Mouse (Mus musculus) embryonic facial prominence, embryonic 15.5 days (tissue): ENCODE measurements around the gene Wdr83. TPM values are rescaled to one million over a fixed set of nuclear protein-coding genes. Genes with fewer than 3 reads are reported as not detected.

Experiments used
- ATAC-seq: fragments of 200-750 bp; cut with Nextera tagmentation; 2 replicates; pipeline ENCODE4 v1.8.0; 2017; ENCODE audit warnings: low read depth, moderate TSS enrichment; ENCODE audit not compliant: insufficient number of reproducible peaks, low FRiP score, low TSS enrichment
- H3K27ac ChIP-seq: fragments of 300-500 bp; sonication (generic); replicated peaks from 2 replicates; pipeline ENCODE4 v1.5.1; 2015; ENCODE audit warnings: mild to moderate bottlenecking, inconsistent platforms
- H3K27me3 ChIP-seq: fragments of 300-500 bp; sonication (generic); 2 replicates; pipeline ENCODE4 v1.6.1; 2015; ENCODE audit warnings: inconsistent platforms
- H3K36me3 ChIP-seq: fragments of 300-500 bp; sonication (generic); 2 replicates; pipeline ENCODE4 v1.6.1; 2015; ENCODE audit warnings: mild to moderate bottlenecking, inconsistent platforms
- H3K4me1 ChIP-seq: fragments of 300-500 bp; sonication (generic); 2 replicates; pipeline ENCODE4 v1.6.1; 2015; ENCODE audit warnings: inconsistent platforms
- H3K4me2 ChIP-seq: fragments of 300-500 bp; sonication (generic); replicated peaks from 2 replicates; pipeline ENCODE4 v1.6.1; 2015; ENCODE audit warnings: mild to moderate bottlenecking, inconsistent platforms
- H3K4me3 ChIP-seq: fragments of 300-500 bp; sonication (generic); replicated peaks from 2 replicates; pipeline ENCODE4 v1.5.1; 2015; ENCODE audit warnings: mild to moderate bottlenecking, inconsistent platforms
- H3K9ac ChIP-seq: fragments of 300-500 bp; sonication (generic); 2 replicates; pipeline ENCODE4 v1.6.1; 2015; ENCODE audit warnings: inconsistent platforms
- H3K9me3 ChIP-seq: fragments of 300-500 bp; sonication (generic); replicated peaks from 2 replicates; pipeline ENCODE4 v1.6.1; 2016; ENCODE audit warnings: inconsistent platforms
- WGBS: fragments of 180-500 bp; shearing (Covaris S2); methylation state at CpG from one replicate; pipeline ENCODE4 v1.1.7; 2015; 5-methylcytosine and 5-hydroxymethylcytosine counted together
- polyA plus RNA-seq: library from polyadenylated mRNA; unstranded; fragments of >200 nt; fragmentation: Nextera tagmentation; extraction: Ambion mirVana; gene quantifications from 2 replicates; pipeline ENCODE4 v1.2.1, GENCODE M21; 2015

The Wdr83 gene
- polyA plus RNA-seq, 1 experiment from 2014 or later, result 43.7 TPM

- Histone ChIP-seq H3K4me2 (no peak overlapping the region), H3K9me3 (no peaks in the 10 kb centered on the region), H3K27ac (no peak overlapping the region), H3K4me1 (peaks cover 26% of the 10 kb centered on the region), H3K4me3 (no peak overlapping the region), H3K36me3 (peaks cover 43% of the 10 kb centered on the region), H3K9ac (no peak overlapping the region), H3K27me3 (no peaks in the 10 kb centered on the region)
- ATAC-seq, result no peak
- WGBS, result 2% methylated on average over 2 of the region's 2 CpGs
Observed at GRCm38 (mm10) chr8:85076993-85077392, 4.1 kb downstream of the Wdr83 start.

DNA sequence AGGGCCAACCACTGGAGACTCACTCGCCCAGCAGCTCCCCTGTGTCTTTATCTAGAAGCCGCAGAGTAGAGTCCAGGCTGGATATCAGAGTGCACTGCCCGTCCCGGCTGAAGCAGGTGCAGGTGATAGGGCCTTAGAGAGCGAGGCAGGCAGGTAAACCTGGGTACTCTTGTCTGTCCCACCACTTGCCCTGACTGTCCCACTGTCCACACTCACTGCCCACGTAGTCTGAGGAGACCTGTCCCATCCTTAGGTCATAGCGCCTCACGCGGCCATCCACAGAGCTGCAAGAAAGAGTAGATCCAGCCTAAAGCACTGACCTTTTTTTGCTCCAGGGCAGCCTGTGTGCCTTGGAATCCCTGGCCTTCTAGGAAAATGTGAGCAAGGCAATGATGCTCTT is 5.1 kb downstream of the Wdr83 start:
- no peaks in the 10 kb centered on the region for H3K27me3 ChIP-seq
- no peak overlapping the region for H3K27ac ChIP-seq
- H3K4me2 ChIP-seq, result no peak overlapping the region
- 85% methylated on average over 9 of the region's 9 CpGs for WGBS
- H3K9me3 ChIP-seq, result no peaks in the 10 kb centered on the region
- ATAC-seq, result no peak
- peaks cover 43% of the 10 kb centered on the region for H3K36me3 ChIP-seq
- H3K9ac ChIP-seq, result no peak overlapping the region
- H3K4me3 ChIP-seq, result no peak overlapping the region
- peaks cover 18% of the 10 kb centered on the region for H3K4me1 ChIP-seq

DNA sequence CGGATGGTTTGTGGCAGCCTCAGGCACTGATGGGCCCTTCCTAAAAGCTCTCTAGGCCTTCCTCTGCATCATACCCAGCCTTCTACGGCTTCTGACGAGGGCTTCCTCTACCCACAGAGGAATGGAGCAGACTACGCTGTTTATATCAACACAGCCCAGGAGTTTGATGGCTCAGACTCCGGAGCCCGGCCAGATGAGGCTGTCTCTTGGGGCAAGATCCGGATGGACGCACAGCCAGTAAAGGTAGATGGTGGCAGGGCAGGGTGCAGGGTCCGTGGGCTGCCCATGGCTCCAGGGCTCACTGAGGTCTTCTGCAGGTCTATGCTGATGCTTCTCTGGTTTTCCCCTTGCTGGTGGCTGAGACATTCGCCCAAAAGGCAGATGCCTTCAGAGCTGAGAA is 6.5 kb downstream of the Wdr83 start:
- Histone ChIP-seq H3K27ac (no peak overlapping the region), H3K4me1 (peaks cover 13% of the 10 kb centered on the region), H3K27me3 (no peaks in the 10 kb centered on the region), H3K9ac (no peak overlapping the region), H3K4me2 (no peak overlapping the region), H3K4me3 (no peak overlapping the region), H3K9me3 (no peaks in the 10 kb centered on the region), H3K36me3 (peaks cover 43% of the 10 kb centered on the region)
- 89% methylated on average over 10 of the region's 10 CpGs for WGBS
- ATAC-seq, result no peak

- WGBS, result 75% methylated on average over 10 of the region's 10 CpGs
- Histone ChIP-seq H3K4me1 (peaks cover 10% of the 10 kb centered on the region; the same call in 1 of the 2 replicates), H3K36me3 (peaks cover 43% of the 10 kb centered on the region), H3K27me3 (no peaks in the 10 kb centered on the region), H3K4me3 (no peak overlapping the region), H3K9ac (no peak overlapping the region), H3K9me3 (no peaks in the 10 kb centered on the region), H3K27ac (no peak overlapping the region), H3K4me2 (no peak overlapping the region)
- no peak for ATAC-seq
Observed at GRCm38 (mm10) chr8:85074167-85074566, 6.9 kb downstream of the Wdr83 start.

DNA sequence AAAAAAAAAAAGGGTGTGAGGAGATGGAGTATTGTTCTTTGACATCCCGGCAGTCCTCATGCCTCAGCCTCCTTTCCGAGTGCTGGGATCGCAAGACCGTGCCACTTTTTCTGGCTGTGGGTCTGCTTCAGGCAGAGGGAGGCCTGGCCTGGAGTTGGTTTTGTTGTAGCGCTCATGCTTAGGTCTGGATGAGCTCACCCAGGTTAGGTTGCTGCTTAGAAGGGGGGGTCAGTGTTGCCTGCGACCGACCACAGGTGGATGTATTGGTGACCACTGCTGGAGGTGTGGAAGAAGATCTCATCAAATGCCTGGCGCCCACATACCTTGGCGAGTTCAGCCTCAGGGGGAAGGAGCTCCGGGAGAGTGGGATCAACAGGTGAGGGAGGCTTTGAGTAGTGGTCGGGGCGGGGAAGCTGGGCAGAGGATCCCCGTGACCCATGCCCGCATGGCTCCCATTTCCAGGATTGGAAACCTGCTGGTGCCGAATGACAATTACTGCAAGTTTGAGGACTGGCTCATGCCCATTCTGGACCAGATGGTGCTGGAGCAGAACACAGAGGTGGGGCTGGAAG is 8.0 kb downstream of the Wdr83 start:
- Histone ChIP-seq H3K4me1 (peaks cover 10% of the 10 kb centered on the region; the same call in 1 of the 2 replicates), H3K9me3 (no peaks in the 10 kb centered on the region), H3K36me3 (peaks cover 36% of the 10 kb centered on the region), H3K4me3 (no peak overlapping the region), H3K27me3 (no peaks in the 10 kb centered on the region), H3K9ac (no peak overlapping the region), H3K4me2 (no peak overlapping the region), H3K27ac (no peak overlapping the region)
- 93% methylated on average over 15 of the region's 15 CpGs for WGBS
- ATAC-seq, result no peak

DNA sequence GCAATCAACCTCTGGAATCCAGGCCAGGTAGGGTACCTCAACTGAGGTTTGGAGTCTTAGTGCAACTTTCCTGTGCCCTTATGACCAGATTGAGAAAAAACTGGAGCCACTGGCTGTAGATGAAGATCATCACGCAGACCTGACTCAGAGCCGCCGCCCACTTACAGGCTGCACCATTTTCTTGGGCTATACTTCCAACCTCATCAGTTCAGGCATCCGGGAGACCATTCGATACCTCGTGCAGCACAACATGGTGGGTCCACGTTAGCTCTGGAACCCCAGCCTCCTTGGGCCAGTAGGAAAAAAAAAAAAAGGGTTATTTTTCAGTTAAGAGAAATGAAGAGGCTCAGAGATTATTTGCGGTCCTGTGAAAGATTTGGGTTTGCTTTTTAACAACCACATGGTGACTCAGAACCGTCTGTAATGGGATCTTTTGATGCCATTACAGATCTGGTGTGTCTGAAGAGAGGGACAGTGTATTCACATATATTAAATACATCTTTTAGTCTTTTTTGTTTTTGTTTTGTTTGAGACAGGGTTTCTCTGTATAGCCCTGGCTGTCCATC is 8.7 kb downstream of the Wdr83 start:
- peak overlapping the region; percentile 91 for H3K9ac ChIP-seq
- peaks cover 10% of the 10 kb centered on the region; the same call in 1 of the 2 replicates for H3K4me1 ChIP-seq
- 30% methylated on average over 9 of the region's 9 CpGs for WGBS
- H3K4me3 ChIP-seq, result peak overlapping the region; percentile 98
- H3K27me3 ChIP-seq, result no peaks in the 10 kb centered on the region
- H3K4me2 ChIP-seq, result peak overlapping the region; percentile 80
- H3K36me3 ChIP-seq, result peaks cover 43% of the 10 kb centered on the region
- no peak for ATAC-seq
- peak overlapping the region; percentile 97 for H3K27ac ChIP-seq
- no peaks in the 10 kb centered on the region for H3K9me3 ChIP-seq

GRCm38 (mm10) chr8:85071514-85072281 is 9.4 kb downstream of the Wdr83 start, which contains the start of gene Dhps:
Dhps (plus strand) TSS chr8:85071757.
- Histone ChIP-seq H3K27me3 (no peaks in the 10 kb centered on the region), H3K27ac (peak within 1 kb of the TSS; percentile 97), H3K4me3 (peak within 1 kb of the TSS; percentile 98), H3K4me2 (peak within 1 kb of the TSS; percentile 80), H3K9ac (peak within 1 kb of the TSS; percentile 91), H3K9me3 (no peaks in the 10 kb centered on the region), H3K4me1 (peaks cover 10% of the 10 kb centered on the region; the same call in 1 of the 2 replicates), H3K36me3 (peaks cover 46% of the 10 kb centered on the region)
- under 1% methylated on average over 68 of the region's 68 CpGs for WGBS
- ATAC-seq, result peak; percentile 87

GRCm38 (mm10) chr8:85071041-85071440 is 10.1 kb downstream of the Wdr83 start:
- Histone ChIP-seq H3K27ac (peak overlapping the region; percentile 97; the same call in 1 of the 2 replicates), H3K36me3 (peaks cover 44% of the 10 kb centered on the region), H3K9me3 (no peaks in the 10 kb centered on the region), H3K4me2 (peak overlapping the region; percentile 80), H3K4me3 (peak overlapping the region; percentile 98), H3K4me1 (peaks cover 10% of the 10 kb centered on the region; the same call in 1 of the 2 replicates), H3K27me3 (no peaks in the 10 kb centered on the region), H3K9ac (no peak overlapping the region)
- ATAC-seq, result no peak
- 75% methylated on average over 5 of the region's 5 CpGs for WGBS

- Histone ChIP-seq H3K27me3 (no peaks in the 10 kb centered on the region), H3K9me3 (no peaks in the 10 kb centered on the region), H3K27ac (no peak within 1 kb of the TSS), H3K9ac (no peak within 1 kb of the TSS), H3K36me3 (peaks cover 35% of the 10 kb centered on the region), H3K4me3 (no peak within 1 kb of the TSS), H3K4me2 (no peak within 1 kb of the TSS), H3K4me1 (peaks cover 7% of the 10 kb centered on the region; the same call in 1 of the 2 replicates)
- ATAC-seq, result no peak
Observed at GRCm38 (mm10) chr8:85067982-85068381, 13.1 kb downstream of the Wdr83 start, which contains the start of gene Gm5741. Gm5741 (minus strand) TSS chr8:85067982.

- no peak for ATAC-seq
- Histone ChIP-seq H3K4me2 (no peak overlapping the region), H3K9ac (no peak overlapping the region), H3K27me3 (no peaks in the 10 kb centered on the region), H3K4me1 (peaks cover under 1% of the 10 kb centered on the region; the same call in 1 of the 2 replicates), H3K4me3 (no peak overlapping the region), H3K27ac (no peak overlapping the region), H3K9me3 (no peaks in the 10 kb centered on the region), H3K36me3 (peaks cover 35% of the 10 kb centered on the region)
- 82% methylated on average over 2 of the region's 2 CpGs for WGBS
Observed at GRCm38 (mm10) chr8:85067155-85067554, 14.0 kb downstream of the Wdr83 start.

GRCm38 (mm10) chr8:85065213-85065612 is 15.9 kb downstream of the Wdr83 start:
- no peak overlapping the region for H3K4me2 ChIP-seq

More at GRCm38 (mm10) chr8:85065213-85065612, 15.9 kb downstream of the Wdr83 start:
- Histone ChIP-seq H3K27ac (no peak overlapping the region), H3K27me3 (no peaks in the 10 kb centered on the region), H3K4me1 (peaks cover 18% of the 10 kb centered on the region), H3K36me3 (peaks cover 35% of the 10 kb centered on the region), H3K9me3 (no peaks in the 10 kb centered on the region), H3K4me3 (no peak overlapping the region), H3K9ac (no peak overlapping the region)
- ATAC-seq, result no peak
- WGBS, result 39% methylated on average over 2 of the region's 2 CpGs
